Mouse (Mus musculus) retina, embryonic 14.5 days (tissue): ENCODE data around the gene Flii.

Source experiments
- DNase-seq: peaks from one replicate; pipeline ENCODE4 v3.0.0-alpha.2; 2015; ENCODE audit warnings: low spot score

Gene Flii

DNA sequence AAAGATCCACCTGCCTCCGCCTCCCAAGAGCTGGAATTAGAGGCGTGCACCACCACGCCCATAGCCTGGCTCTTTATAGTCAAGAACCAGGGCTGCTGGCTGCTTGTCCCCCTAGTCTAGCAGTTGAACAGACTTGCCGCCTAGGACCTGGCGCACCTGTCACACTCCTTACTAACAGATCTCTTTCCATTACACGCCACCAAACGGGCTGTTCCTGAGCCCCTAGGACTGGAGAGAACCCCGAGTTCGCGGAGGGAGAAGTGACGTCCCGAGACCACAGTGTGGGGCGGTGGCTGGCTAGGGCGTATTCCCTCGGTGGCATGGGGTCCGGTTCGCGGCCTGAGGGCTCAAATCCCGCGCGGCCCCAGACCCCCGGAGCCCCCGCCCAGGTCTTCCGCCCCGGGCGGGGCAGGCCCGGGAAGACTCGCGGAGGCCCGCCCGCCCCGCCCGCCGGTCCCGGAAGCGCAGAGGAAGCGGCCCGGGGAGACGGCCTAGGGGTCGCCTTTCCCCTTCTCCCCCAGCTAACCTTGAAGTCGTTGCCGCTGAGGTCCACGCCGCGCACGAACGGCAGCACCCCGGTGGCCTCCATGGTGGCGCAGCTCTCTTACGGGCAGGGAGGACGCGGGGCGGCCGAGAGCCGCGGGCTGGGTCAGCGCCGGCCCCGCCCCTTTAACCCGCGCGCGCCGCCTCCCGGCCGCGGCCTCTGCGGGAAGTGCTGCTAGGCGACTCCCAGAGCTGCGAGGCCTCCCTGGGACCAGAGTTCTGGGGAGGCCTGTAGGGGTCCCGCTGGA is at the start of gene Flii:
Gene Flii (minus strand): TSS at position 663 of the 791 bp plus-strand sequence.
- peak; percentile 86 for DNase-seq

GRCm38 (mm10) chr11:60776107-60776828 is 49.2 kb upstream of the Flii start:
- no peak for DNase-seq

- no peak for DNase-seq
Measured at GRCm38 (mm10) chr11:60775578-60775977, 48.5 kb upstream of the Flii start.

- no peak for DNase-seq
Measured at GRCm38 (mm10) chr11:60774841-60775240, 47.8 kb upstream of the Flii start.

DNA sequence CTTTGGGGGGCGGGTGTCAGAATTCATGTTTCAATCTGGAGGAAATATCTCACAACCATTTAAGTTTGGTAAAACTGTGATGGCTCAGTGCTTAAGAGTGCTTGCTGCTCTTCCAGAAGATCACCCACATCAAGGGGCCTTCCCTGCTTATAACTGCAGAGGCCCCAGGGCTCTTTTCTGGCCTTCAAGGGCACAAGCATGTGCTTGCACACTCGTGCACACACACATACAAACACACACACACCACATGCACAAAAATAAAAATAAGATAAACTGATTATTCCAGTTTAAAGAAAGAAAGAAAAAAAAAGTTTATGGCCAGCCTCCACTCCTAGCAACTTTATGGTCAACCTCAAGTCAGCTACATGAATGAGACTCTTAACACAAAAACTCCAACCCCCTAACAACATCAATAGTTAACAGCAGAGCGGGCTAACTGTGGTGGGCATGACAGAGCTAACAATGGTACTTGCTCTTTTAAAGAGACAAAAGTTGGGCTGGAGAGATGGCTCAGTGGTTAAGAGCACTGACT is 47.2 kb upstream of the Flii start:
- DNase-seq = no peak

DNA sequence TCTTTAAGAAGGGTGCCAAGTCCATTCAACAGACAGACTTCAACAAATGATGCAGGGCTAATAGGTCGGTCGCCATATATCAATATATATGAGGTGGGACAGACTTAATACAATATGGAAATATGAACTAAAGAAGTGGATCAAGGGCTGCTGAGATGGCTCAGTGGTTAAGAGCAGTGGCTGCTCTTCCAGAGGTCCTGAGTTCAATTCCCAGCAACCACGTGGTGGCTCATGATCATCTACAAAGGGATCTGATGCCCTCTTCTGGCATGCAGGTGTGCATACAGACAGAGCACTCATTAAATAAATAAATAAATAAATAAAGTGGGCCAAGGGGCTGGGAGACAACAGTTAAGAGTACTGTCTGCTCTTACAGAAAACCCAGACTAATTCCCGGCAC is 45.1 kb upstream of the Flii start:
- no peak for DNase-seq

GRCm38 (mm10) chr11:60770776-60771175 is 43.7 kb upstream of the Flii start:
- DNase-seq = no peak

GRCm38 (mm10) chr11:60769322-60769721 is 42.3 kb upstream of the Flii start:
- DNase-seq = no peak

DNA sequence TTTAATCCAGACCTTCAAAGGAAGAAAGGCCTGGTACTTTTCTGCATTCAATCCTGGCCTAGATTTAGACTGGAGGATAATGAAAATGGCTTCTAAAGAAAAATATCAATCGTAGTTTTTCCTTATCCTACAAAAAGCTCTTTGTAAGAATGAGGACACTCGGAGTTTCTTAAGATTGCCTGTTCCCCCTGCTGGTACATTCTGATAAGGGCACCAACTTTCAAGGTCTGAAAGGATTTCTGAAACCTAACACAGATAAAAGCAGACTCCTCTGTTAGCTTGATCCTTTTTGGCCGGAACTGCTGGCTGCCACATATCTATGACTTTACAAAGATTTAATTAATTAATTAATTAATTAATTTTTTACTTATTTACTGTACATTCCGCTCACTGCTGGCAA is 39.9 kb upstream of the Flii start:
- no peak for DNase-seq

DNA sequence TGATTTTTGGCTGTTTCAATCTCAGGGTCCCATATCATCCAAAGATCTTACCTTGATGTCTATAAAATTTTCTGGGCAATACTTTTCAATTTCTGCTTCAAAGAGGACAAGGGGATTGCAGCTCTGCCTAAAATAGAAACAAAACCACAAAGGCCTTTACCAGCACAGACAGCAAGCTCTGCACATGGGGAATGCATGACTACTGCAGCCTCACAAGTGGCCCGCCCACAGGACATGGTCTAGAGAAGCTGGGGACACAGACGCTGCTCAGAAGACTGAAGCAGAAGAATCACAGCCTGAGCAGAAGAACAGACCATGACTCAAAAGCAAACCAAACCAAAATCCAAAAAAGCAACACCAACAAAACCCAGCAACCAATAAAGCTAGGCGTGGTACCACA is 34.6 kb upstream of the Flii start:
- DNase-seq = no peak

DNA sequence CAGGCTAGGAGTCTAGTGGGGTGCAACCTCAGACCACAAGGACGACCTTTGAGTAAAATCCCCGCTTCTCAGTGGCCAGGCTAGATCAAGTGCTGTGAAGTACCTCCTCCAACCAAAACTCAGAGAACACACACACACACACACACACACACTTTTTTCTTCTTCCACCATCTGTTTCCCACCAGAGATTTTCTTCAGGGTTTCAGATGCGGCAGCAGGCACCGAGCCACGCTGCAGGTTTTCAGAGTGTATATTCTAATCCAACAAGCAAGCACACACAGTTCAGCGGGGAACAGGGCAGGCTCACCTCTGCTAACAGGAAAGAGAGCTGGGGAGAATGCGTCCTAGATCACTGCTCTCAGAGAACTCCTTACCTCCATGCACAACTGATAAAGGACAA is 28.5 kb upstream of the Flii start:
- DNase-seq = no peak

DNA sequence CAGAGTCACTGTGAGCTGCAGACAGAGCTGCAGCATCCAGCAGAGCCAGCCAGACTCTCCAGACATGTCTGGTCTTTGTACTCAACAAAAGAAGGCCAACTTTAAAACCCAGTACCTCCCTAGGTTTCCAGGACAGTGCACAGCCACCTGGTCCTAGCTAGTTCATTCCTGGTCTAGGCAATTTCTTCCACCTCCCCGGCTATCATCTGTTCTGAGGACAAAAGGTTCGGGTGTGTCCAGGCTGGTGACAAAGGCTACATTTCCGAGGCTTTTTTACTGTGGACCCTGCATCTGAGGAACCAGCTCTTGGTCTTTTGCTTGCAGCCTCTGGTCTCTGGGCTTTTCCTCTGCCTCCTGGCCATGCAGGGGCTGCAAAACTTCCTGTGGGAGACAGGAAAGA is 13.3 kb upstream of the Flii start:
- DNase-seq = no peak

GRCm38 (mm10) chr11:60737450-60737849 is 10.4 kb upstream of the Flii start:
- no peak for DNase-seq

DNA sequence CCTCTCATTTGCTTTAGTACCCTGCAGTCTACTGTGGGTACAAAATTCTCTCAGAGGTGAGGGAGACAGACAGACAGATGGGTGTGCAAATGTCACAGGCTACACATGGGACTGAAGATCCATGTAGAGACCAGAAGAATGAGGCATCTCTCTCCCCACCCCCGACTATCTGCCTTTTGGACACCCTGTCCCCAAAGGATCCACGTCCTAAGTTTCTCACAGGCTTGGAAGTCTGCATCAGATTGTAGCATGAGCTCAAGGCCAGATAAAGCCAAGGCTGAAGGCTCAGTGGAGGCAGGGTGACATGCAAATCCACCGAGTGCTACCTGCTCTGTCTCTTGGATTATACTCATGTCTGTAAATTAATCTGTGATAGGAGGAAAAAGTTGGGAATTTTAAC is 9.4 kb upstream of the Flii start:
- DNase-seq = no peak

DNA sequence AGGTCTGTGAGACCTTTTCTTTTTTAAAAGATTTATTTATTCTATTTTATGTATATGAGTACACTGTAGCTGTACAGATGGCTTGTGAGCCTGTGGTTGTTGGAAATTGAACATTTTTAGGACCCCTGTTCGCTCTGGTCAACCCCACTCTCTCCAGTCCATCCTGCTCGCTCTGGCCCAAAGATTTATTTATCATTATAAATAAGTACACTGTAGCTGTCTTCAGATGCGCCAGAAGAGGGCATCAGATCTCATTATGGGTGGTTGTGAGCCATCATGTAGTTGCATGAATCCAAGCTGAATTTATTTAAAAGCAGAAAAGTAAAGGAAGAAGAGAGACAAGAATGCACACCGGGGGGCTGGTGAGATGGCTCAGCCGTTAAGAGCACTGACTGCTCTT is 8.1 kb upstream of the Flii start:
- no peak for DNase-seq

DNA sequence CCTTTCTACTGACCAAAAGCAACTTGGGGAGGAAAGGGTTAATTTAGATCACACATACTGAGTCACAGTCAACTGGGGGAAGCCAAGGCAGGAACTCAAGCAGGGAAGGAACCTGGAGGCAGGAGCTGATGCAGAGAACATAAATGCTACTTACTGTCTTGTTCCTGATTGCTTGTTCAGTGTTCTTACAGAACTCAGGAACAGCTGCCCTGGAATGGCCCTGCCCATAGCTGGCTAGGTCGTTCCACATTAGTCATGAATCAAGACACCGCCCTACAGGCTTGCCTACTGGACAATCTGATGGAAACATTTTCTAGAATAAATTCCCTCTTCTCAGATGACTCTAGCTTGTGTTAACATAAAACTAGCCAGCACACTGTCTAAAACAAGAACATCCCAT is 7.1 kb upstream of the Flii start:
- no peak for DNase-seq

- DNase-seq = no peak
Measured at GRCm38 (mm10) chr11:60731251-60731650, 4.2 kb upstream of the Flii start.

- no peak for DNase-seq
Measured at GRCm38 (mm10) chr11:60730169-60730568, 3.1 kb upstream of the Flii start.

DNA sequence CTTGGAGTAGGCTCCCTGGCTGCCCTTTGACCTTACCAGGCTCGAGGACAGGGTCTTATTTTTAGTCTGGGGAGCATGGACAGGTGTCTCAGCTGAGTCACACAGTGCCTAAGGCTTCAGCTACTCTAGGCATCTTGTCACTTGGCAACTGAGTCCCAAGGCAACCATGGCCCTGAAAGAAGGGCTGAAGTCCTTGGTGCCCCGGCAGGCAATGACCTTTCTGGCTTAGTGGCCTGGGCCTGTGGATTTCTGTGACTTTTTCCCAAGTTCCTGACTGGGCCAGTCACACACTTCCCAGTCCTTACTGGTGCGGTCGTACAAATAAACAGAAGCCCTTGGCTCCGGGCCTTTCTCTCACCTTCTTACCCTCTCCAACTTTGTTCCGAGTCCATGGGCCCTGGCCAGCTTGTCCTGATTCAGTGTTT is 2.2 kb upstream of the Flii start:
- no peak for DNase-seq

- peak; percentile 93 for DNase-seq
Measured at GRCm38 (mm10) chr11:60728260-60728761, 1.2 kb upstream of the Flii start, which contains the start of gene Mief2. Mief2 (plus strand) TSS chr11:60728398.

DNA sequence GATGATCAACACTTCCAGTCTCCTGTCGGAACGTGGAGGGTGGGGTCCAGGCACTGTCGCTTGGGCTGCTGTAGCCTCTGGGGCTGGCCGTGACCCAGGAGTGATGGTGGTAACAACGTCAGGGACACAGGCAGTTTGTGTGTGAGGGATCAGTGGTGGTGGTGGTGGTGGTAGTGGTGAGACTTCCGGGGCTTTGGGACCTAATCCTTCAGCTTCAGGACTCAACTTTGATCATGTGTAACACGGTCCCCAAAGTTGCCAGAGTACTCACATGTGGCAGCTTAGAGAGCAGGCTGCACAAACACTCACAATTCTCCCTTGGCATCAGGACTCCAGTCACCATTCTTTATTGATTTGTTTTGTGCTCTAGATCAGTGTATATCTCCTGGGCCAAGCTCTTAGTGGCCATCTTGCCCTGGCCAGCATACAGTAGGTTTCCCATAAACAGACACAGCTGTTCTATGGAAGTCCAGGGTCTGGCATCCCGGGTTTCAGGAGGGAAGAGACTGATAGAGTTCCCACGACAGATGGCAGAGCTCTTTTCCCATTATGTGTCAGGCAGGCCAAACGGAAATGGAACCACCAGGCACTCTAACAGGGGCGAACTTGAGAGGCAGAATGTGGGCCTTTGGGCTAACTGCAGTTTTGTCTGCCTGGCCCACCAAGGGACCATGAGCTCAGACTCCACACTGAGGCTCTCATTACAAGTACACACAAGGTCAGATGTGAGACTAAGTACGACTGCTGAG is 503 bp upstream of the Flii start:
- DNase-seq = no peak

DNA sequence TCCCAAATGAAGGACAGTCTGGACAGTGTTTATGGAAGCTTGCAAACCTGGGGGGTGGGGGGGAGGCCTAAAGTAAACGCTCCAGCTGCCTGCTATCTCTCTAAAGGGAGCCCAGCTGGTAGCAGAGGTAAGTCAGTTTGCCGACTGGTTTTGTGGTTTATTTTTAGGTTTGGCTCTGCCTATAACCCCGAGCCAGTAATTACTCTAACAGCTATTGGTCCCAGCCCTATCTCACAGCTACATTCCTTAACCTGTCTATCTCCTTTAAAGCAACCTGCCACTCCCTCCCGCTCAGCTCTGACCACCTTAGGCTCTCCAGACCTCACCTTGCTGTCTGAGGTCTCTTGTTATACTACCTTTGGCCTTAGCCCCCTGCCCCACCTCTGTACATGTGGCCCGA is 7.8 kb downstream of the Flii start:
- DNase-seq = no peak
